Comparison of ENCODE assay signal across 15 mouse cellular contexts in genomic region chr3:126690627-126691505, GRCm38 (mm10).
DNase-seq lines count a peak whose midpoint lies in the region; TF ChIP-seq lines count a peak whose summit lies in the region.
"Had no signal": no experiment of that assay in that cellular context is flagged by ENCODE, and none has a peak within 500 bp of the region (broad histone marks: within the 10 kb centered on the region; RNA-seq: fewer than 3 reads in every experiment).

No protein-coding gene starts in this region.

- no peaks in the 10 kb centered on the region for H3K27me3 ChIP-seq in MEL (ENCODE audit: control insufficient read depth in 1 of 2, insufficient read depth in 2 of 2, low read length in 2 of 2)
- no peaks in the 10 kb centered on the region for H3K27me3 ChIP-seq in splenic B cell, adult 2 months (ENCODE audit: control insufficient read depth, insufficient read depth, low read length, poor library complexity, severe bottlenecking)
- H3K27me3 ChIP-seq: neural tube, embryonic 13.5 days had no signal

- no peak for TF ChIP-seq RAD21 in MEL (IDR thresholded peaks at IDR 0.05; ENCODE audit: low read depth, low read length)

- no peaks in the 10 kb centered on the region for H3K4me1 ChIP-seq in MEL (ENCODE audit: control insufficient read depth in 1 of 2, insufficient read depth in 2 of 2, low read length in 2 of 2)

- no peaks in the 10 kb centered on the region; a peak in 1 of 4 replicates for H3K36me3 ChIP-seq in MEL (ENCODE audit: control insufficient read depth in 1 of 2, insufficient read depth in 2 of 2, low read length in 2 of 2)
- H3K36me3 ChIP-seq in splenic B cell, adult 2 months (ENCODE audit: control insufficient read depth, insufficient read depth, low read length, poor library complexity, severe bottlenecking): no peaks in the 10 kb centered on the region; the same call in 1 of the 2 replicates
- H3K36me3 ChIP-seq: neural tube, embryonic 13.5 days had no signal

- no peak overlapping the region for H3K4me3 ChIP-seq in MEL (ENCODE audit: control insufficient read depth in 1 of 2, insufficient read depth in 1 of 2, low read depth in 2 of 2, low read length in 2 of 2)
- H3K4me3 ChIP-seq: neural tube, embryonic 13.5 days had no signal

- no peak overlapping the region for H3K9ac ChIP-seq in MEL (ENCODE audit: control insufficient read depth, low read depth, low read length, poor library complexity, severe bottlenecking)
- H3K9ac ChIP-seq: liver, embryonic 14.5 days; neural tube, embryonic 13.5 days had no signal

- no peak for TF ChIP-seq CTCF in MEL (IDR thresholded peaks at IDR 0.05 in 2 of 3, conservative IDR thresholded peaks at IDR 0.05 in 1 of 3; ENCODE audit: control insufficient read depth in 1 of 3, insufficient read depth in 1 of 3, low read depth in 2 of 3, low read length in 3 of 3, poor library complexity in 1 of 3, severe bottlenecking in 1 of 3)

- TF ChIP-seq EP300 in MEL (IDR thresholded peaks at IDR 0.05; ENCODE audit: low read depth in 1 of 2, low read length in 2 of 2): no peak

- no peak for TF ChIP-seq POLR2A in MEL (IDR thresholded peaks at IDR 0.05; ENCODE audit: control insufficient read depth in 1 of 2, insufficient read depth in 1 of 2, low read depth in 1 of 2, low read length in 2 of 2, poor library complexity in 1 of 2)

- peak; percentile 70 to 71 for DNase-seq in spleen, postnatal 36 days (ENCODE audit: low spot score in 2 of 2)
- DNase-seq in spleen, postnatal 4 days (ENCODE audit: low spot score in 2 of 2): no peak
- no peak for DNase-seq in MEL (ENCODE audit: low read depth, low spot score)
- DNase-seq in induced T-regulatory cell, adult 2 months (ENCODE audit: low read depth): peak; percentile 71
- DNase-seq in splenic B cell, adult 2 months (ENCODE audit: low read depth, low spot score): peak; percentile 75
- DNase-seq in frontal cortex, postnatal 36 days (ENCODE audit: low spot score in 2 of 2): no peak
- no peak for DNase-seq in layer of hippocampus, adult 18-20 months (ENCODE audit: low spot score in 2 of 2)
- DNase-seq: cerebellum, adult 9-11 months; heart, adult 11 months; heart, postnatal 10 days; kidney, postnatal 10 days; lung, postnatal 14 days; midbrain, embryonic 14.5 days had no signal

- no peaks in the 10 kb centered on the region for H3K9me3 ChIP-seq in MEL (replicated peaks; ENCODE audit: insufficient read depth, low read length)
- H3K9me3 ChIP-seq: neural tube, embryonic 13.5 days had no signal

- no peak overlapping the region for H3K27ac ChIP-seq in MEL (ENCODE audit: control insufficient read depth, low read depth, low read length)
- H3K27ac ChIP-seq: liver, embryonic 14.5 days; neural tube, embryonic 13.5 days had no signal

- H3K79me2 ChIP-seq in MEL (ENCODE audit: control insufficient read depth, insufficient read depth, low read length, poor library complexity): no peaks in the 10 kb centered on the region

TF ChIP-seq in MEL, 35 proteins besides CTCF, POLR2A, EP300 and RAD21:
- TF ChIP-seq GATA1 (IDR thresholded peaks at IDR 0.05; ENCODE audit: low read depth, low read length) (peak; percentile 43; the same call in 1 of the 2 replicates), ZNF384 (IDR thresholded peaks at IDR 0.05; ENCODE audit: low read depth, low read length) (no peak)

Comparison
In these comparisons a context has a peak if more than half of its experiments do, and no peak if none do; other contexts are left out.
1. DNase-seq: peak in spleen, postnatal 36 days (2 of 2), induced T-regulatory cell, adult 2 months (single experiment) and splenic B cell, adult 2 months (single experiment); none in spleen, postnatal 4 days (0 of 2), MEL (single experiment), frontal cortex, postnatal 36 days (0 of 2) and layer of hippocampus, adult 18-20 months (0 of 2).